Mouse (Mus musculus): ENCODE results near the gene Psmb8.

DNA sequence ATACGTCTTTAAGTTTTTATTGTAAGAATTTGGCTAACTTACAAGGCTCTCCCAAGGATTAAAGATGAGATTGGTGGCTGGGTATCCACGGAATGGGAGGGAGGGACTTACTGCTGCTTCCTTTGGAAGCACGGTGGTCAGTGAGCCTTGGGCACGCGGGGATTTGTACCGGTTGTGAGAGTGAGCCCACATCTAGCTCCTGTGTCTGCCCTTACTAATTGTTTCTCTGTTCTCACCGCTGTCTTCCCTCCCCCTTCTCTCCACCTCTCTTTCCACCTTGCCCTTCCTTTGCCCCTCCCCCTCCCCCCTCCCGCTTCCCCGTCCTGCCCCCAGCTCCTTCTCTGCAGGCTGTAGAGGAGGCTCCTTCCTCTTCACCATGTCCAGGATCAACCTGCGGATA, 10.9 kb downstream of the Psmb8 start:
- TF ChIP-seq CTCF (IDR thresholded peaks at IDR 0.05; ENCODE audit: extremely low read depth, insufficient read depth, insufficient read length, insufficient replicate concordance) (no peak), POLR2A (IDR thresholded peaks at IDR 0.05; ENCODE audit: low read depth, low read length) (no peak)
